ENCODE assay signal across 8 mouse cellular contexts in genomic region chr4:45011581-45012104, GRCm38 (mm10). TPM values are rescaled to one million over a fixed set of nuclear protein-coding genes. Genes with fewer than 3 reads are reported as not detected.
DNase-seq lines count a peak whose midpoint lies in the region; ATAC-seq lines count a peak whose summit lies in the region.

No protein-coding gene starts in this region.

- peak overlapping the region; percentile 73 for H3K4me2 ChIP-seq in embryonic facial prominence, embryonic 12.5 days (replicated peaks)
- H3K4me2 ChIP-seq in heart, embryonic 14.5 days (ENCODE audit: low read length): peak overlapping the region; percentile 86
- H3K4me2 ChIP-seq in limb, embryonic 13.5 days (replicated peaks): peak overlapping the region; percentile 80
- peak overlapping the region; percentile 61 for H3K4me2 ChIP-seq in midbrain, embryonic 15.5 days

- no peaks in the 10 kb centered on the region for H3K9me3 ChIP-seq in embryonic facial prominence, embryonic 12.5 days
- H3K9me3 ChIP-seq in heart, embryonic 14.5 days (ENCODE audit: control insufficient read depth, low read length): no peaks in the 10 kb centered on the region
- H3K9me3 ChIP-seq in limb, embryonic 13.5 days: no peaks in the 10 kb centered on the region
- H3K9me3 ChIP-seq in midbrain, embryonic 15.5 days: no peaks in the 10 kb centered on the region

- H3K4me3 ChIP-seq in embryonic facial prominence, embryonic 12.5 days: peak overlapping the region; percentile 76
- peak overlapping the region; percentile 78 to 82 for H3K4me3 ChIP-seq in heart, embryonic 14.5 days (ENCODE audit: control insufficient read depth in 1 of 2, insufficient read depth in 1 of 2, low read depth in 1 of 2, low read length in 2 of 2)
- H3K4me3 ChIP-seq in limb, embryonic 13.5 days: peak overlapping the region; percentile 84
- H3K4me3 ChIP-seq in midbrain, embryonic 15.5 days: peak overlapping the region; percentile 61

- H3K36me3 ChIP-seq in embryonic facial prominence, embryonic 12.5 days: no peaks in the 10 kb centered on the region
- H3K36me3 ChIP-seq in heart, embryonic 14.5 days (ENCODE audit: control insufficient read depth, insufficient read depth, low read length): no peaks in the 10 kb centered on the region
- H3K36me3 ChIP-seq in limb, embryonic 13.5 days: no peaks in the 10 kb centered on the region
- H3K36me3 ChIP-seq in midbrain, embryonic 15.5 days (replicated peaks): no peaks in the 10 kb centered on the region

- H3K9ac ChIP-seq in embryonic facial prominence, embryonic 12.5 days: peak overlapping the region; percentile 82
- peak overlapping the region; percentile 89 for H3K9ac ChIP-seq in heart, embryonic 14.5 days (ENCODE audit: low read length)
- H3K9ac ChIP-seq in limb, embryonic 13.5 days: peak overlapping the region; percentile 91
- H3K9ac ChIP-seq in midbrain, embryonic 15.5 days: peak overlapping the region; percentile 79

- ATAC-seq in embryonic facial prominence, embryonic 12.5 days (ENCODE audit: insufficient number of reproducible peaks, insufficient read depth, low FRiP score, low TSS enrichment): peak; percentile 83
- peak; percentile 69 for ATAC-seq in heart, embryonic 14.5 days (ENCODE audit: insufficient number of reproducible peaks, insufficient read depth, low FRiP score, low read depth)
- peak; percentile 68 for ATAC-seq in limb, embryonic 13.5 days (ENCODE audit: low FRiP score, low read depth)
- ATAC-seq in midbrain, embryonic 15.5 days (replicated peaks): peak; percentile 82

- no peaks in the 10 kb centered on the region for H3K27me3 ChIP-seq in embryonic facial prominence, embryonic 12.5 days
- no peaks in the 10 kb centered on the region for H3K27me3 ChIP-seq in heart, embryonic 14.5 days (ENCODE audit: control insufficient read depth, insufficient read depth, low read length)
- no peaks in the 10 kb centered on the region for H3K27me3 ChIP-seq in limb, embryonic 13.5 days
- no peaks in the 10 kb centered on the region for H3K27me3 ChIP-seq in midbrain, embryonic 15.5 days (replicated peaks)

- DNase-seq in embryo, embryonic 10 days (ENCODE audit: low spot score): peak; percentile 74
- DNase-seq in embryo, embryonic 10.5 days (ENCODE audit: low spot score): no peak
- DNase-seq in MN1 (ENCODE audit: low spot score): peak; percentile 72
- no peak for DNase-seq in right cerebral cortex, postnatal 10 days (ENCODE audit: low spot score in 2 of 2)

- H3K4me1 ChIP-seq in embryonic facial prominence, embryonic 12.5 days: peaks cover 19% of the 10 kb centered on the region
- peaks cover 8 to 23% of the 10 kb centered on the region in 2 experiments for H3K4me1 ChIP-seq in heart, embryonic 14.5 days (ENCODE audit: control insufficient read depth in 2 of 2, insufficient read depth in 2 of 2, low read length in 2 of 2)
- H3K4me1 ChIP-seq in limb, embryonic 13.5 days: peaks cover 24% of the 10 kb centered on the region
- H3K4me1 ChIP-seq in midbrain, embryonic 15.5 days: peaks cover 23% of the 10 kb centered on the region

- WGBS in embryonic facial prominence, embryonic 12.5 days: under 1% methylated on average over 31 of the region's 31 CpGs
- under 1% methylated on average over 31 of the region's 31 CpGs for WGBS in heart, embryonic 14.5 days
- 0% methylated on average over 31 of the region's 31 CpGs for WGBS in limb, embryonic 13.5 days
- WGBS in midbrain, embryonic 15.5 days: under 1% methylated on average over 31 of the region's 31 CpGs

- peak overlapping the region; percentile 97 for H3K27ac ChIP-seq in embryonic facial prominence, embryonic 12.5 days
- peak overlapping the region; percentile 82 to 97 for H3K27ac ChIP-seq in heart, embryonic 14.5 days (replicated peaks in 1 of 2; ENCODE audit: control insufficient read depth in 1 of 2, insufficient read depth in 1 of 2, low read depth in 2 of 2, low read length in 2 of 2)
- H3K27ac ChIP-seq in limb, embryonic 13.5 days: peak overlapping the region; percentile 95
- peak overlapping the region; percentile 95 for H3K27ac ChIP-seq in midbrain, embryonic 15.5 days

RNA-seq across cellular contexts. Expression of gene Zbtb5, which starts 0.6 kb away (rescaled TPM):
- 38.7 TPM in 2 replicates for polyA plus RNA-seq in embryonic facial prominence, embryonic 12.5 days (2016; fragmentation: Nextera tagmentation; extraction: Ambion mirVana)
- 17.2 and 17.6 TPM in 2 replicates for polyA plus RNA-seq in heart, embryonic 14.5 days (2014; fragmentation: Nextera tagmentation; extraction: Ambion mirVana)
- 30.2 and 30.6 TPM in 2 replicates for polyA plus RNA-seq in limb, embryonic 13.5 days (2015; fragmentation: Nextera tagmentation; extraction: Ambion mirVana)
- polyA plus RNA-seq in midbrain, embryonic 15.5 days (2015; fragmentation: Nextera tagmentation; extraction: Ambion mirVana): 50.0 and 53.7 TPM in 2 replicates

RNA-seq across cellular contexts. Expression of gene Polr1e, which starts 6.7 kb away (rescaled TPM):
- 47.8 and 48.9 TPM in 2 replicates for polyA plus RNA-seq in embryonic facial prominence, embryonic 12.5 days (2016; fragmentation: Nextera tagmentation; extraction: Ambion mirVana)
- 72.4 and 73.1 TPM in 2 replicates for polyA plus RNA-seq in heart, embryonic 14.5 days (2014; fragmentation: Nextera tagmentation; extraction: Ambion mirVana)
- polyA plus RNA-seq in limb, embryonic 13.5 days (2015; fragmentation: Nextera tagmentation; extraction: Ambion mirVana): 43.9 and 44.6 TPM in 2 replicates
- polyA plus RNA-seq in midbrain, embryonic 15.5 days (2015; fragmentation: Nextera tagmentation; extraction: Ambion mirVana): 26.3 and 29.8 TPM in 2 replicates

RNA-seq across cellular contexts. Expression of gene Grhpr, which starts 30.4 kb away (rescaled TPM):
- polyA plus RNA-seq in embryonic facial prominence, embryonic 12.5 days (2016; fragmentation: Nextera tagmentation; extraction: Ambion mirVana): 46.9 and 50.6 TPM in 2 replicates
- polyA plus RNA-seq in heart, embryonic 14.5 days (2014; fragmentation: Nextera tagmentation; extraction: Ambion mirVana): 85.6 and 88.7 TPM in 2 replicates
- 58.2 TPM in 2 replicates for polyA plus RNA-seq in limb, embryonic 13.5 days (2015; fragmentation: Nextera tagmentation; extraction: Ambion mirVana)
- polyA plus RNA-seq in midbrain, embryonic 15.5 days (2015; fragmentation: Nextera tagmentation; extraction: Ambion mirVana): 21.9 and 24.5 TPM in 2 replicates

Comparison
In these comparisons a context has a peak if more than half of its experiments do, and no peak if none do; other contexts are left out.
1. DNase-seq: peak in embryo, embryonic 10 days (single experiment) and MN1 (single experiment); none in embryo, embryonic 10.5 days (single experiment) and right cerebral cortex, postnatal 10 days (0 of 2).
2. Peak in every context shown above with its lines, with median percentiles within 50 percentile points of each other: ATAC-seq, H3K27ac ChIP-seq, H3K4me2 ChIP-seq, H3K4me3 ChIP-seq and H3K9ac ChIP-seq.